Mouse (Mus musculus): ENCODE results near the gene Hs6st3. TPM values are rescaled to one million over a fixed set of nuclear protein-coding genes. Genes with fewer than 3 reads are reported as not detected.

Gene Hs6st3
- polyA plus RNA-seq, 1 experiment: 17.6 TPM

GRCm38 (mm10) chr14:119464308-119464707 lies 326.2 kb downstream of the Hs6st3 start:
- TF ChIP-seq POLR2A (IDR thresholded peaks at IDR 0.05; ENCODE audit: extremely low read depth, insufficient read depth, low read length) (no peak), CTCF (IDR thresholded peaks at IDR 0.05; ENCODE audit: extremely low read depth, insufficient read depth, low read length) (no peak)
- peaks cover 2% of the 10 kb centered on the region; the same call in 1 of the 2 replicates for H3K4me1 ChIP-seq (ENCODE audit: control insufficient read depth, insufficient read depth, low read length)
- H3K27ac ChIP-seq (ENCODE audit: insufficient read depth, low read length): no peak overlapping the region
- H3K4me3 ChIP-seq (ENCODE audit: insufficient read depth, low read length): no peak overlapping the region

DNA sequence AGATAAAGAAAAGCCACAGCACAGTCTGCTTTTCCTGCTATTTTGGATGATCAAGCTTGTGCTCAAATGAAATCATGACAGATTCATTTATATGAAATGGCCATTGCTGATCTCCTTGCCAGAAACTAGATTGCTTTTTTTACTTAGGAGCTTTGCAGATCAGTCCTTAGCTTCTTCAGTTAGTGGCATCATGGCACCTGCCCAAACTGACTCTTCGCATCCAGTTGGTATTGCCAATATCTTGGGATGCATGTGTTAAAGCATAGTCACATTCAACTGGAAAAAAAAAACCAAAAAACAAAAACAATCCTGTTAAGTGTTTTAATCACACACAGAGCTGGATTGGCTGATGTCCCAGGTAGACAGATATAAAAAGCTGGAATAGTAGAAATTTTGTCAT lies 326.7 kb downstream of the Hs6st3 start:
- no peak overlapping the region for H3K27ac ChIP-seq (ENCODE audit: insufficient read depth, low read length)
- no peak overlapping the region for H3K4me3 ChIP-seq (ENCODE audit: insufficient read depth, low read length)
- TF ChIP-seq CTCF (IDR thresholded peaks at IDR 0.05; ENCODE audit: extremely low read depth, insufficient read depth, low read length) (no peak), POLR2A (IDR thresholded peaks at IDR 0.05; ENCODE audit: extremely low read depth, insufficient read depth, low read length) (no peak)
- H3K4me1 ChIP-seq (ENCODE audit: control insufficient read depth, insufficient read depth, low read length): peaks cover 2% of the 10 kb centered on the region; the same call in 1 of the 2 replicates

DNA sequence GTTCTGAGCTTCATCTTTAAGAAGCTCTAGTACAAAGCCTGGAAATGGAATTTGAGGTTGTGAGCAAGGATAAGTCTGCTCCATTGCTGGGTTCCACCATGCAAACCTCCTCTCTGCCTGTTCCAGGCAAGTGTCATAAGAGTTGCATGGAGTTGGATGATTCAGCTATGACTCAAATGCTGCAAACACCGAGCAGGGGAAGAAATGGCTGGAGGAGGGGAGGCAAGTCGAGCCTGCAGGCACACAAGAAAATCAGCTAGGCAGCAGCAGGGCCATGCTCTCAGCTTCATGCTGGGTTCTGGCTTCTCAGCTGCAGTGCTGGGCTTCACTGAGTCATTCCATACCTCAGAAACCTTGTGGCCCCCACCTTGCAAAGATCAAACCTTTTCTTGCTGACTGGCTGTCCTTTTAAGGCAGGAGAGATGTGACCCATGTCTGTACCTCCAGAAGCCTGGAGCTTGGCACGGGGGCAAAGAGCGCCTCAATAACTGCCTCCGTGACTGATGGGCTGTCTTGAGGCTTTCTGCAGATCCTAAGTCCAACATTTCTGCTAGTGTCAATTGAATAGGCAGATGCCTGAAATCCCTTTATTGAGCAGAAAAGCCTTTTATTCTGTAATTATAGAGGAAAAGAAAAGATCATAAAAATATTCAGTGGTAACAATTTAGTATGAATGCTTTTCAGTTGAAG lies 328.9 kb downstream of the Hs6st3 start:
- TF ChIP-seq POLR2A (IDR thresholded peaks at IDR 0.05; ENCODE audit: extremely low read depth, insufficient read depth, low read length) (no peak), CTCF (IDR thresholded peaks at IDR 0.05; ENCODE audit: extremely low read depth, insufficient read depth, low read length) (no peak)
- Histone ChIP-seq H3K27ac (ENCODE audit: insufficient read depth, low read length) (no peak overlapping the region), H3K4me1 (ENCODE audit: control insufficient read depth, insufficient read depth, low read length) (peaks cover 2% of the 10 kb centered on the region; the same call in 1 of the 2 replicates), H3K4me3 (ENCODE audit: insufficient read depth, low read length) (no peak overlapping the region)

DNA sequence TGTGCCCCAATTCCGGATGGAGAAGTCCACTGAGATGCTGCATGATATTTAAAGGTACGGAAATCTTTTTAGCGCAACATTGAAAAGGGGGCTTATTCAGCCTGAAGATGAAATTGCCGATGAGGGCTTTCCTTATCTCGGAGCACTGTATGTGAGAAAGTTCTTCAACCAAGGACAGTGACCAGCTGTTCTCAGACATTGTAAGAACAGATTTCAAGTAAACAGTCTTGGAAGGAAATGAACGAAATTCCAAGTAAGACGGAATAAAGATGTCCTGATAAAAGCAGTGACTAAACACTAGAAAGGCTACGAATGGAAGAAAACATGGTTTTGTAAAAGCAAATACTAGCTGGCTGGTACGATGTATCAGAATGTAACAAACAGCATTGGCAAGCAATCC lies 338.4 kb downstream of the Hs6st3 start:
- H3K27ac ChIP-seq (ENCODE audit: insufficient read depth, low read length): no peak overlapping the region
- H3K4me1 ChIP-seq (ENCODE audit: control insufficient read depth, insufficient read depth, low read length): peaks cover 2% of the 10 kb centered on the region; the same call in 1 of the 2 replicates
- no peak overlapping the region for H3K4me3 ChIP-seq (ENCODE audit: insufficient read depth, low read length)
- TF ChIP-seq POLR2A (IDR thresholded peaks at IDR 0.05; ENCODE audit: extremely low read depth, insufficient read depth, low read length) (no peak), CTCF (IDR thresholded peaks at IDR 0.05; ENCODE audit: extremely low read depth, insufficient read depth, low read length) (no peak)

GRCm38 (mm10) chr14:119477836-119478235 lies 339.7 kb downstream of the Hs6st3 start:
- no peak overlapping the region for H3K4me3 ChIP-seq (ENCODE audit: insufficient read depth, low read length)
- no peaks in the 10 kb centered on the region for H3K4me1 ChIP-seq (ENCODE audit: control insufficient read depth, insufficient read depth, low read length)
- no peak for TF ChIP-seq POLR2A (IDR thresholded peaks at IDR 0.05; ENCODE audit: extremely low read depth, insufficient read depth, low read length)
- no peak overlapping the region for H3K27ac ChIP-seq (ENCODE audit: insufficient read depth, low read length)

GRCm38 (mm10) chr14:119488978-119489703 lies 351.0 kb downstream of the Hs6st3 start:
- TF ChIP-seq POLR2A (IDR thresholded peaks at IDR 0.05; ENCODE audit: extremely low read depth, insufficient read depth, low read length) (no peak), CTCF (IDR thresholded peaks at IDR 0.05; ENCODE audit: extremely low read depth, insufficient read depth, low read length) (no peak)
- peaks cover 2% of the 10 kb centered on the region; the same call in 1 of the 2 replicates for H3K4me1 ChIP-seq (ENCODE audit: control insufficient read depth, insufficient read depth, low read length)
- H3K4me3 ChIP-seq (ENCODE audit: insufficient read depth, low read length): no peak overlapping the region
- H3K27ac ChIP-seq (ENCODE audit: insufficient read depth, low read length): no peak overlapping the region

GRCm38 (mm10) chr14:119520632-119521031 lies 382.5 kb downstream of the Hs6st3 start:
- no peak for TF ChIP-seq POLR2A (IDR thresholded peaks at IDR 0.05; ENCODE audit: extremely low read depth, insufficient read depth, low read length)
- TF ChIP-seq CTCF (IDR thresholded peaks at IDR 0.05; ENCODE audit: extremely low read depth, insufficient read depth, low read length): no peak

GRCm38 (mm10) chr14:119521056-119521455 lies 382.9 kb downstream of the Hs6st3 start:
- Histone ChIP-seq H3K27ac (ENCODE audit: insufficient read depth, low read length) (no peak overlapping the region), H3K4me1 (ENCODE audit: control insufficient read depth, insufficient read depth, low read length) (no peaks in the 10 kb centered on the region; the same call in 1 of the 2 replicates), H3K4me3 (ENCODE audit: insufficient read depth, low read length) (no peak overlapping the region)
- TF ChIP-seq POLR2A (IDR thresholded peaks at IDR 0.05; ENCODE audit: extremely low read depth, insufficient read depth, low read length) (no peak), CTCF (IDR thresholded peaks at IDR 0.05; ENCODE audit: extremely low read depth, insufficient read depth, low read length) (no peak)

More at GRCm38 (mm10) chr14:119520632-119521031, 382.5 kb downstream of the Hs6st3 start:
- no peaks in the 10 kb centered on the region; the same call in 1 of the 2 replicates for H3K4me1 ChIP-seq (ENCODE audit: control insufficient read depth, insufficient read depth, low read length)
- H3K27ac ChIP-seq (ENCODE audit: insufficient read depth, low read length): no peak overlapping the region
- H3K4me3 ChIP-seq (ENCODE audit: insufficient read depth, low read length): no peak overlapping the region

- TF ChIP-seq CTCF (IDR thresholded peaks at IDR 0.05; ENCODE audit: extremely low read depth, insufficient read depth, low read length) (no peak), POLR2A (IDR thresholded peaks at IDR 0.05; ENCODE audit: extremely low read depth, insufficient read depth, low read length) (no peak)
- Histone ChIP-seq H3K4me1 (ENCODE audit: control insufficient read depth, insufficient read depth, low read length) (peaks cover 2% of the 10 kb centered on the region; the same call in 1 of the 2 replicates), H3K27ac (ENCODE audit: insufficient read depth, low read length) (no peak overlapping the region), H3K4me3 (ENCODE audit: insufficient read depth, low read length) (no peak overlapping the region)
Measured at GRCm38 (mm10) chr14:119532889-119533546, 394.9 kb downstream of the Hs6st3 start.

Measured in cortical plate, adult 2 months (tissue).